In the genomic region with DNA sequence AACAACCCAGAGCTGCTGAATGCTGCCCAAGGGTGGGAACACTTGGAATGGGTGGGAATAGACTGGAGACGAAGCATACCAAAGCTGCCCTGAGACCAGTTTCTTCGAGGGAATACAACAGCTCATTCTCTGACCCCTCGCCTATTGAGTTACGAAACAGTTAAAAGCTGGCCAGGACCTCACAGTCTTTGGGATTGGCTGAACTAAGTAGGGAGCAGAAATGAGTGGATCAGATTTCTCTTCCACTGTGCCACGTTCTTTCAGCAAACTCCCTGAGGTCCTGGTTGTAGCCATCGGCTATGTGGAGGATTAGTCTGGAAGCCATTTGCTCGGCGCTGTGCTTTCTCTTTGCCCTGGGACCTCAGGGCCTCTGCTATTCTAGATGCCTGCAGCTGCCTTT, we compare ENCODE assay signal across 8 mouse cellular contexts. TPM values are rescaled to one million over a fixed set of nuclear protein-coding genes. Genes with fewer than 3 reads are reported as not detected.
A peak's percentile ranks its signal among the peaks of the same experiment; 100 is the strongest.
DNase-seq lines count a peak whose midpoint lies in the region; ATAC-seq and TF ChIP-seq lines count a peak whose summit lies in the region.

No protein-coding gene starts in this region.

- DNase-seq in midbrain, embryonic 11.5 days (ENCODE audit: low spot score, missing footprints) = no peak
- no peak for DNase-seq in hindbrain, postnatal 0 days (ENCODE audit: low spot score)
- no peak for DNase-seq in thymus, postnatal 14 days
- no peak for DNase-seq in layer of hippocampus, adult 2 months (ENCODE audit: low spot score in 2 of 2)

- H3K36me3 ChIP-seq in midbrain, embryonic 11.5 days (ENCODE audit: control insufficient read depth, insufficient read depth, low read length) = no peaks in the 10 kb centered on the region
- no peaks in the 10 kb centered on the region for H3K36me3 ChIP-seq in midbrain, embryonic 16.5 days (ENCODE audit: control insufficient read depth, insufficient read depth, low read length)
- H3K36me3 ChIP-seq in forebrain, embryonic 16.5 days (ENCODE audit: control insufficient read depth, insufficient read depth) = no peaks in the 10 kb centered on the region
- H3K36me3 ChIP-seq in hindbrain, postnatal 0 days (ENCODE audit: insufficient read depth, low read length) = no peaks in the 10 kb centered on the region
- H3K36me3 ChIP-seq in myocyte (ENCODE audit: control insufficient read depth, insufficient read depth) = no peaks in the 10 kb centered on the region

- H3K4me3 ChIP-seq in midbrain, embryonic 11.5 days (ENCODE audit: low read depth, low read length) = no peak overlapping the region
- H3K4me3 ChIP-seq in midbrain, embryonic 16.5 days (ENCODE audit: low read depth, low read length) = no peak overlapping the region
- no peak overlapping the region for H3K4me3 ChIP-seq in forebrain, embryonic 16.5 days (replicated peaks; ENCODE audit: low read length)
- H3K4me3 ChIP-seq in hindbrain, postnatal 0 days (ENCODE audit: low read length) = no peak overlapping the region
- no peak overlapping the region for H3K4me3 ChIP-seq in myocyte
- H3K4me3 ChIP-seq in layer of hippocampus, adult 2 months = no peak overlapping the region

- no peak overlapping the region for H3ac ChIP-seq in myocyte (ENCODE audit: control insufficient read depth, insufficient read length)

- no peak overlapping the region for H3K4me2 ChIP-seq in midbrain, embryonic 11.5 days
- no peak overlapping the region for H3K4me2 ChIP-seq in midbrain, embryonic 16.5 days (ENCODE audit: low read length)
- H3K4me2 ChIP-seq in forebrain, embryonic 16.5 days (ENCODE audit: low read length) = no peak overlapping the region
- H3K4me2 ChIP-seq in hindbrain, postnatal 0 days (ENCODE audit: low read depth, low read length) = no peak overlapping the region
- H3K4me2 ChIP-seq in myocyte (ENCODE audit: low read depth) = peak overlapping the region; percentile 72

- TF ChIP-seq POLR2A in myocyte (IDR thresholded peaks at IDR 0.05; ENCODE audit: insufficient read length, low read depth) = peak; percentile 38

- TF ChIP-seq CTCF in hindbrain, postnatal 0 days (IDR thresholded peaks at IDR 0.05; ENCODE audit: low read depth) = no peak
- TF ChIP-seq CTCF in layer of hippocampus, adult 2 months (conservative IDR thresholded peaks at IDR 0.05) = no peak

- no peaks in the 10 kb centered on the region for H3K27me3 ChIP-seq in midbrain, embryonic 11.5 days (ENCODE audit: control insufficient read depth, insufficient read depth, low read length)
- H3K27me3 ChIP-seq in midbrain, embryonic 16.5 days (ENCODE audit: control insufficient read depth, insufficient read depth, low read depth, low read length) = no peaks in the 10 kb centered on the region
- H3K27me3 ChIP-seq in forebrain, embryonic 16.5 days (replicated peaks; ENCODE audit: control insufficient read depth, insufficient read depth, low read length) = no peaks in the 10 kb centered on the region
- no peaks in the 10 kb centered on the region for H3K27me3 ChIP-seq in hindbrain, postnatal 0 days (ENCODE audit: insufficient read depth, low read length)
- no peaks in the 10 kb centered on the region for H3K27me3 ChIP-seq in myocyte (ENCODE audit: control insufficient read depth, insufficient read depth, insufficient read length)

- H3K9me3 ChIP-seq in midbrain, embryonic 11.5 days (ENCODE audit: control insufficient read depth, low read length) = no peaks in the 10 kb centered on the region
- H3K9me3 ChIP-seq in midbrain, embryonic 16.5 days (replicated peaks; ENCODE audit: control insufficient read depth, low read length, poor library complexity, severe bottlenecking) = no peaks in the 10 kb centered on the region
- no peaks in the 10 kb centered on the region for H3K9me3 ChIP-seq in forebrain, embryonic 16.5 days (ENCODE audit: control insufficient read depth, low read length)
- no peaks in the 10 kb centered on the region for H3K9me3 ChIP-seq in hindbrain, postnatal 0 days (ENCODE audit: low read length)

- WGBS in midbrain, embryonic 11.5 days = 20% methylated on average over 8 of the region's 8 CpGs
- 12% methylated on average over 8 of the region's 8 CpGs for WGBS in midbrain, embryonic 16.5 days
- 5% methylated on average over 8 of the region's 8 CpGs for WGBS in forebrain, embryonic 16.5 days
- WGBS in hindbrain, postnatal 0 days = 28% methylated on average over 8 of the region's 8 CpGs

- no peak overlapping the region for H3K27ac ChIP-seq in midbrain, embryonic 11.5 days (ENCODE audit: low read depth, low read length)
- no peak overlapping the region for H3K27ac ChIP-seq in midbrain, embryonic 16.5 days (ENCODE audit: low read length)
- no peak overlapping the region for H3K27ac ChIP-seq in forebrain, embryonic 16.5 days (ENCODE audit: low read length)
- no peak overlapping the region for H3K27ac ChIP-seq in hindbrain, postnatal 0 days
- no peak overlapping the region for H3K27ac ChIP-seq in layer of hippocampus, adult 2 months

- no peaks in the 10 kb centered on the region for H3K79me2 ChIP-seq in myocyte (ENCODE audit: control insufficient read depth, insufficient read depth)

- ATAC-seq in midbrain, embryonic 11.5 days (ENCODE audit: low FRiP score) = peak; percentile 62
- ATAC-seq in midbrain, embryonic 16.5 days = no peak
- peak; percentile 58; the same call in 1 of the 2 replicates for ATAC-seq in forebrain, embryonic 16.5 days
- ATAC-seq in hindbrain, postnatal 0 days = peak; percentile 50
- no peak for ATAC-seq in megakaryocyte, adult 5-6 weeks (ENCODE audit: poor library complexity, severe bottlenecking)

- H3K9ac ChIP-seq in midbrain, embryonic 11.5 days (ENCODE audit: low read length) = no peak overlapping the region
- no peak overlapping the region for H3K9ac ChIP-seq in midbrain, embryonic 16.5 days (ENCODE audit: low read depth, low read length)
- no peak overlapping the region for H3K9ac ChIP-seq in forebrain, embryonic 16.5 days (replicated peaks; ENCODE audit: low read depth, low read length)
- no peak overlapping the region for H3K9ac ChIP-seq in hindbrain, postnatal 0 days (replicated peaks; ENCODE audit: low read length)

- H3K4me1 ChIP-seq in midbrain, embryonic 11.5 days (ENCODE audit: control insufficient read depth, insufficient read depth, low read length) = peaks cover 16% of the 10 kb centered on the region
- 0 out of 2 replicates have a peak, but pooled peaks cover 3% of the 10 kb centered on the region for H3K4me1 ChIP-seq in midbrain, embryonic 16.5 days (ENCODE audit: control insufficient read depth, insufficient read depth, low read length)
- H3K4me1 ChIP-seq in forebrain, embryonic 16.5 days (replicated peaks; ENCODE audit: control insufficient read depth, insufficient read depth, low read length) = no peaks in the 10 kb centered on the region
- H3K4me1 ChIP-seq in hindbrain, postnatal 0 days (ENCODE audit: insufficient read depth, low read length) = 0 out of 2 replicates have a peak, but pooled peaks cover 6% of the 10 kb centered on the region

TF ChIP-seq in myocyte, 11 proteins besides CTCF, POLR2A, EP300 and RAD21:
- TF ChIP-seq MYOG (IDR thresholded peaks at IDR 0.05; ENCODE audit: control insufficient read depth in 1 of 3, insufficient read depth in 1 of 3, insufficient read length in 2 of 3, low read depth in 2 of 3) (no peak), REST (IDR thresholded peaks at IDR 0.05; ENCODE audit: insufficient read depth, insufficient read length) (no peak), MAX (IDR thresholded peaks at IDR 0.05; ENCODE audit: low read depth) (no peak), MYOD1 (IDR thresholded peaks at IDR 0.05; ENCODE audit: control insufficient read depth in 1 of 3, insufficient read length in 2 of 3, low read depth in 2 of 3) (no peak), CEBPB (IDR thresholded peaks at IDR 0.05; ENCODE audit: insufficient read depth, poor library complexity, severe bottlenecking) (no peak), TCF3 (IDR thresholded peaks at IDR 0.05; ENCODE audit: insufficient read length, low read depth) (no peak), E2F4 (IDR thresholded peaks at IDR 0.05; ENCODE audit: insufficient read depth) (no peak), SRF (IDR thresholded peaks at IDR 0.05; ENCODE audit: control insufficient read depth, insufficient read length, low read depth) (no peak), POLR2AphosphoS2 (IDR thresholded peaks at IDR 0.05; ENCODE audit: insufficient read length, low read depth) (no peak), TCF12 (IDR thresholded peaks at IDR 0.05; ENCODE audit: insufficient read depth, poor library complexity, severe bottlenecking) (no peak), USF1 (IDR thresholded peaks at IDR 0.05; ENCODE audit: low read depth) (no peak)

RNA-seq across cellular contexts. Expression of gene Nedd4, which starts 9.2 kb away (rescaled TPM):
- polyA plus RNA-seq in midbrain, embryonic 11.5 days (2014; fragmentation: Nextera tagmentation; extraction: Ambion mirVana) = 812 and 869 TPM in 2 replicates
- polyA plus RNA-seq in midbrain, embryonic 16.5 days (2015; fragmentation: Nextera tagmentation; extraction: Ambion mirVana) = 393 and 436 TPM in 2 replicates
- 415 and 474 TPM in 2 replicates for polyA plus RNA-seq in forebrain, embryonic 16.5 days (2015; fragmentation: Nextera tagmentation; extraction: Ambion mirVana)
- total RNA-seq in hindbrain, postnatal 0 days (2014; rRNA removed) = 393 and 416 TPM in 2 replicates
- 340 and 356 TPM in 2 replicates for polyA plus RNA-seq in hindbrain, postnatal 0 days (2015; fragmentation: Nextera tagmentation; extraction: Ambion mirVana)
- polyA plus RNA-seq in myocyte (2012; fragmentation: generic; extraction: Trizol) = 195 TPM
- 36.7 and 38.0 TPM in 2 replicates for total RNA-seq in megakaryocyte, adult 5-6 weeks (2015)
- total RNA-seq in megakaryocyte, adult 5-6 weeks (2017) = 47.0 and 68.7 TPM in 2 replicates
- 100 to 1,000 TPM; 298 to 301 TPM for total RNA-seq in layer of hippocampus, adult 2 months (2021)

Comparison
In these comparisons a context has a peak if more than half of its experiments do, and no peak if none do; other contexts are left out.
1. ATAC-seq: peak in midbrain, embryonic 11.5 days (single experiment), forebrain, embryonic 16.5 days (single experiment) and hindbrain, postnatal 0 days (single experiment); none in midbrain, embryonic 16.5 days (single experiment) and megakaryocyte, adult 5-6 weeks (single experiment).